Mouse (Mus musculus): ENCODE measurements around the gene Irx3.

The Irx3 gene

DNA sequence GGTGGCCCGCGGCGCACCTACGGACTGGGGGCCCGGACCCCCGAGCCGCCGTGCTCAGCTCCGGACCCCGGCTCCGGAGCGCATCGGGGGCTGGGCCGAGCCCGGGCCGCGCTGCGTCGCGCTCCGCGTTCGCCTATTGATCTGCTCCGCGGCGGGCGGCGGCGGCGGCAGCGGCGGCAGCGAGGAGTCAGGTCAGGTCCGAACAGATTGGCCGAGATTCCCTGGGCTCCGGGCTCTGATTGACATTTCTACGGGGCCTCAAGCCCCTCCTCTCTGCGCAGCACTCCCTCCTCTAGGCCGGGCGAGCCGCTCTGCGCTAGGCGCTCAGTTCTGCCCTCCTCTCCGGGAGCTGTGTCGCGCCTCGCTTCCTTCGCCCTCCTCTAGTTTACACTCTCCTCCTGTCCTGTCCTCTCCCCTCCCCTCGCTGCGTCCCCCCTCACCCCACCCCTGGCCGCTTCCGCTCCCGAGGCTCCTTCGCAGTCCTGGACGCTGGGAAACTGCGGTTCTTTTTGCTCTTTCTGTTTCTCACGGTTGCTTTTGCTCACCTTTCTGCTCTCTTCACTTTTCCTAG is 541 bp downstream of the Irx3 start:
- peak; percentile 81 to 94 for DNase-seq

DNA sequence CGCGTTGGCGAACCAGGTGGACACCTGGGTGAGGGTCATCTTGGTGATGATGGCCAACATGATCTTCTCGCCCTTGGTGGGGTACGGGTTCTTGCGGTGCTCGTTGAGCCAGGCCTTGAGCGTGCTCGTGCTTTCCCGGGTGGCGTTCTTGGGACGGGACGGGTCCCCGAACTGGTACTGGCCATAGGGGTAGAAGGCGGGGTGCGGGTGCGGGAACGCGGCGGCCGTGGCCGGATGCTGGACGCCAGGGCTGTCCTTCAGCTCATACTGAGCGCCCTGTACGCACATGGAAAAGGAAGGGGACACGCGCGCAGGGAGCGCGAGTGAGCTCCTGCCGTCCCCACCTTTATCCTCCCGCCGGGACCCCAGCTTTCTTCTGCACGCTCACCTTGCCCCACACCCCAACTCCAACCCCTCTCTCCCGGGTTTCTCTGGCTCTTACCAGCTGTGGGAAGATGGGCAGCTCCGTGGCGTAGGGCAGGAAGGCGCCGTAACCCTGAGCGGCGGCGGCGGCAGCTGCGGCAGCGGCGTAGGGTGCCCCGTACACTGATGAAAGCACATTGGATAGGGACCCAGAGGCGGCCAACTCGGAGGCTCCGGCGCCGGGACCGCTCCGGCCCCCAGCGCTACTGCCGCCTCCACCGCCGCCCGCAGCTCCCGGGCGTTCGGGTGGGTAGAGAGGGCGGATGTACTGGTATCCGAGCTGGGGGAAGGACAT is 1.2 kb downstream of the Irx3 start:
- DNase-seq: peak; percentile 26 to 56

DNA sequence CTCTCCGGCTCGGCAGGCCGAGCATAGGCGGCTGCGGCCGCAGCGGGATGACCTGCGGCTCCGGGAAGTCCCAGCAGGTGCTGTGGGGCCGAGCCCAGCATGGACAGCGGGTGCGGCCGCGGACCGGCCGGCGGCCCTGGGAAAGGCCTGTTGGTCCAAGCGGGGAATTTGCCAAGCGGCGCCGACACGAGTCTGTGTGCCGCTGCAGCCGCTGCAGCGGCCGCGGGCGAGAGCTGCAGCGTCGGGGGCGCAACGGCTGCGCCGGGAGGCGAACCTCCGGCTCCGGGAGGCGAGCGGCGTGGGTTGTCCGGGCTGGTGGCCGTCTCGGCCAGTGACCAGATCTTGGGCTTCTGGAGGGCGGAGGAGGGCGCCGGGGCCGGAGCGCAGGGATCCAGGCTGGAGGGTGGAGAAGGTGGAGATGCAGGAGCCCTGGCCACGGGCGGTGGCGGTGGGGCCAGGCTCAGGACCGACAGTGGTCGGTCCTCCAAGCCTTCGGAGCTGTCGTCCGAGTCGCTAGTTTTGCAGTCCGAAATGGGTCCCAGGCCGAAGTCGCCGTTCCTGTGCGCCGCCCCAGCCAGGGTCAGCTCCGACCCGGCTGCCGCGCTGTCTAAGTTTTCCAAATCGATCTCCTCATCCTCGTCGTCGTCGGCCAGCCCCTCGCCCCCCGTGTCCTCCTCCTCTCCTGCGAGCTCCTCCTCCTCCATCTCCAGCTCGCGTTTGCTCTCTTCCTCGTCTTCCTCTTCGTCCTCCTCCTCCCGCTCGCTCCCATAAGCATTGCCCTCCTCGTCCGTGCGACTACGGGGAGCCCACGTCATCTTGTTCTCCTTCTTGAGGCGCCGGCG is 2.0 kb downstream of the Irx3 start:
- peak; percentile 30 to 58 for DNase-seq

DNA sequence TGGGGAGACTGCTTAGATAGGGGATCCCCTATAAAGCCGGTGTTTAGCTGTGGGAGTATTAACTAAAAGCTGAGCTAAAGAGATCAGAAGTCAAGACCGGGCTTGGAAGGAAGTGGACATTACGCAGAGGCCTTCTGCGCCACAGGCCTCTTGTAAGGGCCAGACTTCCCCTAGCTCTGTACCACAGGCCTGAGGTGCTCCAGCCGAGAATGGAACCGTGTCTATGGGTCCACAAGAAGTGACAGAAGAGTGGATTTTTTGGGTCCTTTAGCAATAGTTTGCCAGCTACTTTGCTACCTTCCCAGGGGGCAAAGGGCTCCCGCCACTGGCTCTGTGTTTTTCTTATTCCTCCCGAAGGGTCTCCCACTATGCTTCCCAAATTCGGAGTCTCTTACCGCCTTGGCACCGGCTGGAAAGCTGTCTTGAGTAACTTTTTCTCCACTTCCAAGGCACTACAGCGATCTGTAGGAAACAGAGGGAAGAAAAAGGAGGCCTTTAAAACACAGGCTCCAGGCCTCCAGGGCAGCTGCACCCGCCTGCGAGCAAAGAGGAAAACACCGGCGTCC is 2.8 kb downstream of the Irx3 start:
- DNase-seq: peak in 1 of 2 experiments; percentile 10

DNA sequence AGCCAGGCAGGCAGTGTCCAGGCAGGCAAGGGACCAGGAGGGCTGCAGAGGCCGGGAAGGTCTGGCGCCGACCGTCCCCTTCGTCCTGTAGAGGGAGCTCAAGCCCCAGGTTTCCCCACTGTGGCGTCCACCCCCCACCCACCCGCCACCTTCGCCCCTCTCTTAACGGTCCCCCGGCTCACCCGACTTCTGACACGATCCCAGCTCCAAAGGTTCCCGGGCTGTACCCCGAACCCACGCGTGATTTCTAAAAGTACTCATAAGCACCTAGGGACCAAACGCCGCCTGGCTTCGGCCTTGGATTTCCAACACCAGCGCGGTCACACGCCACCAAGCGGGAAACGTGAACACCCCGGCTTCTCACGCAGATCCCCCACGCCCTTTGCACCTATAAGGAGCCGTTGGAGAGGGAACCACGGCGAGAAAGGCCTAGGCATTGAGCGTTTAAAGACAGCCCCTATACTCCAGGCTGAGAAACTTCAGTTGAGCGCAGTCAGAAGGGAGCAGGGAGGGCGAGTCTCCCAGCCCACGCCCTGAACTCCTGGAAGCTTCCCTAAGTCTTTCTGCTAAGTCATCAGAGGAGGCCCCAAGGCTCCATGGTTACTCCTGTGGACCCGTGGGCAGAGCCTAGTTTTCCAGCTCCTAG is 4.1 kb downstream of the Irx3 start:
- DNase-seq: peak; percentile 76 to 79

DNA sequence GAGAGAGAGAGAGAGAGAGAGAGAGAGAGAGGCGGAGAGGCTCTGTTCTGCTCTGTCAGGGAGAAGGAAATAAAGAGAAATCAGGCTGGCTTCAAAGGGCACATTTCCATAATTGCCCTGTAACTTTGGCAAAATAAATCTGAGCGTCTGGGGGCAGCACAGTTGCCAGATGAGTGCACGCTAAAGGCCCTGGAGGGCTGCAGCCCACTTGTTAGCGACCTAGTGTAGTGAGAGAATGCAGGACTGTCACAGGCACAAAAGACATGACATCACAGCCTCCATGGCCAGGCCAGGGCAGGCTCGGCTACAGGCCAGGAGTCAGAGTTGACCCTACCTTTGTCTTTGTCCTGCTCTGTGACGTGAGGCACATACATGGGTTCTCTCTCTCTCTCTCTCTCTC is 8.0 kb downstream of the Irx3 start:
- DNase-seq: no peak

DNA sequence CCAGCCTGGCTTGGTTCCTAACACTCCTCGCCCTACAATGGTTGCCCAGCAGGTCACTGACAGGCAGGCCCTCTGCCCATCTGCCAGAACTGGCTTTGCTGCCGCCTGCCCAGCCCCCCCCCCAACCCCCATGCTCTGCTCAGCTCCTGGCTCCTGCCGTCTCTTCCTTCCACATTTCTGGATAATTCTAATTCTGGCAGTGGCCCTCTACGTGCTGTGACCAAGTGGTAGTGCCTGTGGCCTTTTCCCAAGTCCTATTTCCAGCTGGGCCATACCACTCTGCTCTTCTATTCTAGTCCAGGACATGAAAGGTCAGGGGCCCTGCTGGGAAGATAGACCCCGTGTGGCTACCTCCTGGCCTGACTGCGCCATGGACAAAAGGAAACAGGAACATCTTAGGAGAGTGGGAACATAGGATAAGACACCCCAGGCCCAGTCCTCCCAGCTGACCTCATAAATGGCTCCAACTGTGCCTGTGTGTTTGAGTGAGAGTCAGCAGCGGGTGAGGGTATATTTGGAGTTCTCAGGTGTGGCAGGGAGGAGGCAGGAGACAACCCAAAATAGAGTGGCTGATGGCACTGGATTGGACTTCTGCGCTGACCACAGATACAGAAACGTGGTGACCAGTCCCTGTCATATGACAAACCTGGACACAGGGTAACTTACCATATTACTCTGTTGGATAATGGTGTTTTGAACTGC is 14.5 kb downstream of the Irx3 start:
- DNase-seq: no peak

DNA sequence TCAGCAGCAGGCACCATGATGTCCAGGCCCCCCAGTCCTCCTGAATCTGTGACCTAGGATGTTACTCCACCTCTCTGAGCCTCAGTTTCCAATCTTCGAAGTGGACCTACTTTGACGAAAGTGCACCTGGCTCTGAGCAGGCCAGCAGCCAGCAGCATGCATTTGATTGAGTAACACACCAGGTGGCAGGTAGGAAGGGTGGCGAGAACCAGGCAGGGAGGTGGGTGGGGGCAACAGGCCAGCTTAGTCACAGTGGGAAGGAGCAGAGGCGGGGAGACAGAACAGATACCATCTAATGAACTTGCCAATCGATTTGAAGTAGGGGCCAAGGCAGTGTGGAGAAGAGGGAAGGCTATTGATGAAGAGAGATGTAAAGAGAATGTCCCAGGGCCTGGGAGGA is 18.9 kb downstream of the Irx3 start:
- no peak for DNase-seq

DNA sequence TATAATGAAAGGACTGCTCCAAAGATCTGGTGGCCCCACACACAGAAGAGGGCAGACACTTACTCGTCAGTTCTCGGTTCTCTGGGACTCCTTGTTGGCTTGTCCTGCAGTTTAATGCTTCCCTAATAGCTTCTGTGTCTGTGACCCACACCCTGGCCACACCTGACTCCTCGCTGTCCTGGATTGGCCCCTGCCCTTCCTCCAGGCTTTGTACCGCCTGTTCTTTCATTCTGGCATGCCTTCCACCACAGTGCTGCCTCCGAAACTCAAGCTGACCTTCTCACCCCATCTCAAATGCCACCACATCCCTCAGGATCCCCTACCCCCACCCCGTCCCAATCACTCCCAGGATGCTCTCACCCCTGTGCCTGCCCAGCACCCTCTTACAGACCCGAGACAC is 19.7 kb downstream of the Irx3 start:
- DNase-seq: peak in 1 of 2 experiments; percentile 55

DNA sequence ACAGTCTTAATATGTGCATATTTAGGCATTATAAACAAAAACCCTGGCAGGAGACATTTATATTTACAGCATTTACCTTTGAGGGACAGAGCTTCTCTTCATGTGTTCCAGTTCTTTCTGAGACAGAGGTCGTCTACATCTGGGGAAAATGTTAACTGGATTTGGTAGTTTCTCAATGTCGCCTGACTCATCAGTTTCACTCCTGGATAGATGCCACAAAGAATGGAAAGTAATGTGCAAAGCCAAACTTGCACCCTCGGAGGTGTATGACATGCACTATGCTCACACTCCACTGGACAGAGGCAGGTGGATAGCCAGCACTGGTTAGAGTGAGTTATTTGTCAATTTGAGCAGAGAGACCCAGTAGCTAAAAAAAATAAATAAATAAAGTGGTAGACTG is 21.2 kb downstream of the Irx3 start:
- no peak for DNase-seq

DNA sequence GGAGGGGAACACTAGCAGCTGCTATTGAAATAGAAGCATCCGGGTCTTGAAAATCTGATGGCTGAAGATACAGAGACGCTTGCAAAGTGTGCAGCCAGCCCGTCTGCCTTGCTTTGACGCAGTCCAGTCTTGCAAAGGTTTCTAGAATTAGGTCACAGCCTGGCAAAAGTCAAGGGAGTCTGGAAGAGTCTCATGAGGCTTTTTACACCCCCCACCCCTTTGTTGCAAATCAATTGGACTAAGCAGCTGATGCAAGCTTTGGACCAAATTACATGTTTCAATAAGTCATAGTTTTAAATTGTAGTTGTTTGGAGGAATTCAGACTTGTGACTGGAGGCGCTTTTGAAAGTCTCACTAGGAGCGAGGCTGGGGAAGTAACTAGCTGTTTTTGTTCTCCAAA is 33.0 kb downstream of the Irx3 start:
- DNase-seq: no peak

DNA sequence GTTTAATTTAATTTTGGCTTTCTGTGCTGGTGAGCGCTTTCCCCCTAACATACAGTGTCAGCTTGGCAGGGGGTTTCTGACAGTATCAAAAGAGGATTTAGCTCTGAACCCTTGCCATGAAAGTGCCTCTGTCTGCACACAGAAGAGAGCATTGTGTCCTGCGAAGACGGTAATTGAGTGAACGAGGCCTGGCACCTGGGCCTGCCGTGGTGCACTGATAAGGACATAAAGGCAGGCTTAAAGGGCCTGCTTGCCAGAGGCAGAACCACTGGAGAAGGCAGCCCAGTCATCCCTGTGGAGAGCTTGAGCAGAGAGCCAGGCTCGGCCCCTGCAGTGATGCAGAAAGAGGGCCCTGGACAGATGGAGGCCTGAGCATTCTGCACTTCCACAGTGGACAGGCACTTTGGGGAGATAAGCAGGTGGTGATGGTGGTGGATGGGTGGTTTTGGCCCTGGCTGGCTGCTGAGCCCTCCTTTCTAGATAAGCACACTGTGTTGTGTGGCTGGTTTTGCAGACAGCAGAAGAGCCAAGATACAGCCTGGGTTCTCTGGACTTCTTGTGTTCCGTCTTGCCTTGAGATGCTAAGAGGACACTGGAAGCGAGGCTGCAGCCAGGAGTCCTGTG is 36.3 kb downstream of the Irx3 start:
- no peak for DNase-seq

DNA sequence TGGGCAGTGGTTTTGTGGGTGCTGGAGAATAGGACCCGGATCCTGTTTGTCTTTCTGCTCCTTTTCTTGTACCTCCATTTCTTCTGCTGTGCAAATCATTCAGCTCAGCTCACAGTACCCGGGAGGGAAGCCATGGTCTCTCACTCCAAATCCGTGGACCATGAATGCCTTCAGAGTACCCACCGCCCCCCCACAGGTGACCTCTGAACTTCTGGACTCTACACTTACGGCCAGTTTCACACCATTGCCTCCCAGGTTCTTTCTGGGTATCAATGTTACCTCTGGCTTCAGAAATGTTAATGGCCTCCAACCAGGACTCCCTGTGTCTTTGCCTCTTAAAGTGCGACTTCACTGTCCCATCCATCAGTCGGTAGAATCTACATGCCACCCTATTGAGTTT is 46.3 kb downstream of the Irx3 start:
- DNase-seq: peak; percentile 72 to 84

DNA sequence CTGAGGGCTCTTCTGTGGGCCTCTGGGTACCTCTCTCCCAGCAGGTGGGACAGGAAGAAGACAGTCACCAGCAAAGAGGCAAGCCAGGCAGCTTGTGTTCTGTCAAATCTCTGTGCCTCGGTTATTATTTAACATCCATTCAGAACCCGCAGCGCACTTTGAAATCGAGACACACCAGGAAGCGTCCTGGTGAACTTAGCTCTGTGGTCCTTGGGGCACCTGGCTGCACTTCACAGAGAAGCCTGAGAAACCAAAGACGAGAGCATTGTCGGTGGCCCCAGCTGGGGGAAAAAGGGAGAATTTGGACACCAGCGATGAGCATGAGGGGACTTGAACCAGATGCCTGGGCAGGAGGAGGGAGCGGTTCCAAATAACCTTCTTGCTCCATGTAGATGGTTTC is 46.8 kb downstream of the Irx3 start:
- DNase-seq: peak; percentile 71 to 89

DNA sequence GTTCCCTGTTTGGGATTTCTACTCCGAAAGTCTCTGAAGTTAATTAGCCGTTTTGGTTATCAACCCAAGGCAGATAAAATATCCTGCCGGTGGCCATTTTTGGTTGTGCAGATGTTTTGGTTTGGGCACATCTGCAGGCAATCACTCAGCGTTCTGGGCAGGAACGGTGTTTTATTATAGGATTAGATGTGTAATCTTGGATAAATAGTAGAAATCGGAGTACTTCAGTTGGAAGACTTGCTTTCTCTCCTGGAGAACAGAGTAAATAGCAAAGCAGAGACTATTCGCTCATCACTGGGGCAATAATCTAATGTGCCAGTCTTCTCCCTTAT is 51.1 kb downstream of the Irx3 start:
- no peak for DNase-seq

DNA sequence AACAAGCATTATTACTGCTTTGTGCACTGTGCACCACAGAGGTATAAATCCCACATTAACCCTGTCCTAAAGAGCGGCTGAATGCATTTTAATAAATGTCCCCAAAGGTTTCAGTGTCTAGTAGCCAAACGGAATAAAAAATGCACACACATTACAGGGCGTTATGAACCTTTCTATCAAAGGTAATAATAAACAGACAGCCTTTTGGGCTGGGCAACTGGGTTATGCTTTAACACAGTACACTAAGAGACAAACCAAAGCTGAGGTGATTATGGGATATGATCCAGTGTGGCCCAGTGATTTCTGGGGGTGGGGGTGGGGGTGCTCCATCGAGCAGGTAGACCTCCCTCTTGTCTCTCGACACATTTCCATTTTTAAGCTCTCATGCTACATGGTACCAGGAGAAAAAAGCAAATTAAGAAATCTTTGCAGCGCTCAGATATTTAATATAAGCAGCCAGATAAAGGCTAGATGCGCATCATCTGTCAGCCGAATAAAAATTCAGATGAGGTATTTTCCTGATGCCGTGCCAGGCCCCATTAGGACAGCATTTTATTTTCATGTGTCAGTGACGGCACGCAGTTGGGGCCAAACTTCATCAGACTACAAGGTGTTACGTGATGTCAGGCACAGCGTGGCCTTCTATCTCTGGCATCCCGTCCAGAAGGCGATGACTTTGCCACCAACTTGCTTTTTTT is 51.6 kb downstream of the Irx3 start:
- no peak for DNase-seq

DNA sequence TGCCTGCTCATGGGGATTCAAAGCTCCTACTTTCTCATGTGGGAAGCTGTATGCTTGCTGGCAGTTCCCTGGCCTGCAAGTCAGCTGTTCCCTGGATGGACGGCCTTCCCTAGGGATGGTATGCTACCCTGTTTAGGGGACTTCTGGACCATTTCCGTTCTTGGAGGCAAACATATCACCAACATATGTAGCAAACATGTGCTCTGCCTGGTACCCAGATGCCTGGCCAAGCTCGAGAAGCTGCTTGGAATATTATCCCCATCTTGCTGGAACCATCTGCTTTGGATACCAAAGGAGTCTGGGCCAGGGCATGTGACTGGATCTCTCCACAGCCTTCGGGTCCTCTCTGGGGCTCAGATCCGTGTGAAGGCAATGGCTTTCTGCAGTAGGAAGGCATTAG is 52.5 kb downstream of the Irx3 start:
- DNase-seq: no peak
